In genomic region chr5:143572195-143572594, GRCm38 (mm10) we compare ENCODE assay signal across 9 mouse cellular contexts. TPM values are rescaled to one million over a fixed set of nuclear protein-coding genes. Genes with fewer than 3 reads are reported as not detected.
A peak's percentile ranks its signal among the peaks of the same experiment; 100 is the strongest.
DNase-seq lines count a peak whose midpoint lies in the region; ATAC-seq and TF ChIP-seq lines count a peak whose summit lies in the region.
"Had no signal": no experiment of that assay in that cellular context is flagged by ENCODE, and none has a peak within 500 bp of the region (broad histone marks: within the 10 kb centered on the region; RNA-seq: fewer than 3 reads in every experiment).

No protein-coding gene starts in this region.

- H3K79me2 ChIP-seq in liver, adult 2 months (ENCODE audit: control insufficient read depth, insufficient read depth, low read length), result no peaks in the 10 kb centered on the region

- no peaks in the 10 kb centered on the region for H3K36me3 ChIP-seq in liver, adult 2 months (ENCODE audit: control insufficient read depth, insufficient read depth, low read length)
- H3K36me3 ChIP-seq in heart, embryonic 16.5 days (ENCODE audit: control insufficient read depth, insufficient read depth), result no peaks in the 10 kb centered on the region
- H3K36me3 ChIP-seq in testis, adult 2 months (ENCODE audit: control insufficient read depth, insufficient read depth, low read length), result no peaks in the 10 kb centered on the region
- H3K36me3 ChIP-seq: liver, embryonic 15.5 days had no signal

- H3K4me3 ChIP-seq in liver, adult 2 months (ENCODE audit: insufficient read depth, low read depth, low read length), result no peak overlapping the region
- H3K4me3 ChIP-seq in heart, embryonic 16.5 days (ENCODE audit: low read length), result no peak overlapping the region
- no peak overlapping the region for H3K4me3 ChIP-seq in testis, adult 2 months (ENCODE audit: control insufficient read depth, low read depth, low read length)
- H3K4me3 ChIP-seq: liver, embryonic 15.5 days had no signal

- H3K9me3 ChIP-seq in heart, embryonic 16.5 days (replicated peaks; ENCODE audit: control insufficient read depth, low read length), result no peaks in the 10 kb centered on the region
- H3K9me3 ChIP-seq: liver, embryonic 15.5 days had no signal

- no peaks in the 10 kb centered on the region for H3K27me3 ChIP-seq in liver, adult 2 months (ENCODE audit: control insufficient read depth, insufficient read depth, low read length)
- H3K27me3 ChIP-seq in heart, embryonic 16.5 days (ENCODE audit: control insufficient read depth, insufficient read depth, low read length), result no peaks in the 10 kb centered on the region
- no peaks in the 10 kb centered on the region for H3K27me3 ChIP-seq in testis, adult 2 months (ENCODE audit: control insufficient read depth, insufficient read depth, low read length)
- H3K27me3 ChIP-seq: liver, embryonic 15.5 days had no signal

- no peak for TF ChIP-seq CTCF in liver, adult 2 months (IDR thresholded peaks at IDR 0.05; ENCODE audit: low read depth, low read length)
- no peak for TF ChIP-seq CTCF in testis, adult 2 months (IDR thresholded peaks at IDR 0.05; ENCODE audit: control insufficient read depth, insufficient read depth, insufficient replicate concordance, low read depth, low read length)

- 76% methylated on average over 5 of the region's 5 CpGs for WGBS in liver, adult 2 months
- 61% methylated on average over 5 of the region's 5 CpGs for WGBS in heart, embryonic 16.5 days

- peak; percentile 13 for DNase-seq in liver, adult 2 months (ENCODE audit: extremely low read depth, low read depth, low spot score)
- DNase-seq in liver, result no peak
- DNase-seq in kidney, postnatal 25 days, result peak; percentile 65 to 82
- no peak for DNase-seq in frontal cortex, postnatal 14 days (ENCODE audit: low spot score in 2 of 2)
- DNase-seq in cerebellum, postnatal 10 days, result no peak
- DNase-seq in spleen, adult 12 weeks (ENCODE audit: low spot score), result no peak

- no peaks in the 10 kb centered on the region for H3K4me1 ChIP-seq in liver, adult 2 months (ENCODE audit: control insufficient read depth, insufficient read depth, low read length)
- peaks cover 8% of the 10 kb centered on the region for H3K4me1 ChIP-seq in heart, embryonic 16.5 days (ENCODE audit: control insufficient read depth, insufficient read depth, low read length)
- no peaks in the 10 kb centered on the region for H3K4me1 ChIP-seq in testis, adult 2 months (ENCODE audit: control insufficient read depth, insufficient read depth, low read length)

- peak overlapping the region; percentile 40; the same call in 1 of the 2 replicates for H3K27ac ChIP-seq in liver, adult 2 months (replicated peaks; ENCODE audit: insufficient read depth, low read depth, low read length)
- H3K27ac ChIP-seq in heart, embryonic 16.5 days (ENCODE audit: low read length), result peak overlapping the region; percentile 73
- H3K27ac ChIP-seq in testis, adult 2 months (ENCODE audit: control insufficient read depth, insufficient read depth, low read depth, low read length), result peak overlapping the region; percentile 30; the same call in 1 of the 2 replicates
- H3K27ac ChIP-seq: liver, embryonic 15.5 days had no signal

- TF ChIP-seq POLR2A in liver, adult 2 months (IDR thresholded peaks at IDR 0.05; ENCODE audit: extremely low read depth, insufficient read depth, low read length), result no peak
- TF ChIP-seq POLR2A in testis, adult 2 months (IDR thresholded peaks at IDR 0.05; ENCODE audit: control insufficient read depth, low read depth, low read length), result no peak

- H3K9ac ChIP-seq in liver, adult 2 months (ENCODE audit: low read depth, low read length), result no peak overlapping the region
- H3K9ac ChIP-seq in heart, embryonic 16.5 days (ENCODE audit: low read length), result no peak overlapping the region
- H3K9ac ChIP-seq: liver, embryonic 15.5 days had no signal

- peak; percentile 71 for ATAC-seq in heart, embryonic 16.5 days (replicated peaks; ENCODE audit: extremely low read depth, insufficient read depth, low FRiP score)

- H3K4me2 ChIP-seq in heart, embryonic 16.5 days (ENCODE audit: low read depth, low read length), result no peak overlapping the region
- H3K4me2 ChIP-seq: liver, embryonic 15.5 days had no signal

RNA-seq across cellular contexts. Expression of gene Rac1, which starts 44.4 kb away (rescaled TPM):
- total RNA-seq in liver, adult 2 months (2014; rRNA removed), result 38.6 and 69.0 TPM in 2 replicates
- polyA plus RNA-seq in liver, adult 2 months (2012; rRNA removed), result 99.8 and 114 TPM in 2 replicates
- polyA plus RNA-seq in heart, embryonic 16.5 days (2015; fragmentation: Nextera tagmentation; extraction: Ambion mirVana), result 340 and 342 TPM in 2 replicates
- polyA plus RNA-seq in testis, adult 2 months (2012; rRNA removed), result 41.9 and 44.2 TPM in 2 replicates

RNA-seq across cellular contexts. Expression of gene Cyth3, which starts 50.1 kb away (rescaled TPM):
- 4.4 and 5.5 TPM in 2 replicates for total RNA-seq in liver, adult 2 months (2014; rRNA removed)
- 2.1 and 2.9 TPM in 2 replicates for polyA plus RNA-seq in liver, adult 2 months (2012; rRNA removed)
- polyA plus RNA-seq in heart, embryonic 16.5 days (2015; fragmentation: Nextera tagmentation; extraction: Ambion mirVana), result 59.2 and 59.4 TPM in 2 replicates
- 22.5 and 24.0 TPM in 2 replicates for polyA plus RNA-seq in testis, adult 2 months (2012; rRNA removed)

Comparison
In these comparisons a context has a peak if more than half of its experiments do, and no peak if none do; other contexts are left out.
1. DNase-seq: peak in liver, adult 2 months (single experiment) and kidney, postnatal 25 days (2 of 2); none in liver (single experiment), frontal cortex, postnatal 14 days (0 of 2), cerebellum, postnatal 10 days (0 of 2) and spleen, adult 12 weeks (single experiment).
2. Peak in every context shown above with its lines, with median percentiles within 50 percentile points of each other: H3K27ac ChIP-seq.